Mouse (Mus musculus): ENCODE data around the gene Aox1.

- TF ChIP-seq CTCF (IDR thresholded peaks at IDR 0.05; ENCODE audit: low read depth, low read length) (no peak), GATA2 (IDR thresholded peaks at IDR 0.05; ENCODE audit: borderline replicate concordance, low read depth, low read length) (no peak), GATA1 (IDR thresholded peaks at IDR 0.05; ENCODE audit: borderline replicate concordance, low read length) (no peak)
These were observed 122.5 kb downstream of the Aox1 start for GRCm38 (mm10) chr1:58152247-58152646.
